Mouse (Mus musculus) gastrocnemius, adult 18-20 months (tissue): ENCODE results near the gene Arf4. TPM values are rescaled to one million over a fixed set of nuclear protein-coding genes. Genes with fewer than 3 reads are reported as not detected.
"Not testable (repeated sequence)": the region's sequence is repeated elsewhere in the genome, so short reads cannot be mapped to it uniquely, and the experiment has no call there.

Experiments
- DNase-seq: peaks from one replicate; pipeline ENCODE4 v3.0.0; 2021; ENCODE audit warnings: low spot score
- microRNA-seq: library from miRNA; unstranded; fragments of <30 nt; microRNA quantifications from one replicate; pipeline ENCODE4 v1.2.0, GENCODE M21; 2021
- total RNA-seq, 2 experiments: library from RNA; stranded (reverse); gene quantifications; 2 replicates each; pipeline ENCODE4 v1.2.3; 2021

Arf4 gene
- total RNA-seq, 2 experiments from 2014 or later, result 26.2 to 37.1 TPM

DNA sequence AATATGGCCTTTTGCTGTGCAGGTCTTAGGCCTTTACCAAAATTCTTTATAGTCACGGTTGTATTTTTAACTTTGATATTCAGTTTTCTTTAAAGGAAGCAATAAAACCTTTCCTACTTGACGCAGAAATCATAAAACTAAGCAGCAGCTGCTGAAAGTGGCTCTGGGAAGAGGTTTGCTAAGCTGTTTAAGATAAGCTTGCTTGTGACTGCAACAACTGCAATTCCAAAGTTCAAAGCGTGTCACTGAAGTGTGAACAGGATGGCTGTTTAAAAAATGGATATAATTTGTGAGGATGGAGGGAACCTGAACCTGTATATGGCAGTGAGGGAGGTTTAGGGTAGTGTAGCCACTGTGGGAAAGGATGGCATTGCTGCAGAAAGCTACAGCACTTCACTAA lies 24.1 kb downstream of the Arf4 start:
- DNase-seq, result no peak

DNA sequence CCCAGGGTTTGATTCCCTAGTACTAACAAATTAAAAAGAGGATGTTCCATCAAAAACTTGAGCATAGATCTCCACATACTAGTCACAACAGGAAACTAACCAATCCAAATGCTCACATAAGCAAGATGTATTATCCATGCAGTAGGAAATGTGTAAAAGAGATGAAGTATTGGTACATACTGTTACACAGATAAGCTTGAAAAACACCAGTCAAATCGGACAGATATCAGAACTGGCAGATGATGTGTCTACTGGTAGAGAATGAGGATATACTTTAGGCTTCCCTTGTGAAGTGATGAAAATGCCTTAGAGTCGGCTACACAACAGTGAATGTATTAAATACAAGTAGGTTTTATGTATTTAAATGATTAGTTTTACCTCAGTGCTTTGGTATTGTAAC lies 24.6 kb downstream of the Arf4 start:
- DNase-seq, result no peak

DNA sequence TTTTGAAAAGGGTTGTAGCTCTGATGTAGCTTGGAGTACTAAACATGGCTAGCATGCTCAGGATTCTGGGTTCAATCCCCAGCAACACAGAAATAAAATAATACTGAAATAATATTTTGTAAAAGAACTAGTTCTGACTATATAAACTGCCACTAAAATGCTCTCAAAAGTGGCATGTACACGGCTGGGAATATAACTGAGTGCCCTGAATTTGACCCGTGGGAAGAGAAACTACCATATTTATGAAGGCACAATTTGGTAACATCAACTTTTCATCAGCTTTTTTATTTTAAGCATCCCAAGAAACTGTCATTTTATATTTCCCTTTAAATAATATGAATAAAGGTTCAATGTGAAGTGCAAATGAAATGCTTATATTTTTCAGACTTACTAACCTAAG lies 26.0 kb downstream of the Arf4 start:
- DNase-seq, result no peak

DNA sequence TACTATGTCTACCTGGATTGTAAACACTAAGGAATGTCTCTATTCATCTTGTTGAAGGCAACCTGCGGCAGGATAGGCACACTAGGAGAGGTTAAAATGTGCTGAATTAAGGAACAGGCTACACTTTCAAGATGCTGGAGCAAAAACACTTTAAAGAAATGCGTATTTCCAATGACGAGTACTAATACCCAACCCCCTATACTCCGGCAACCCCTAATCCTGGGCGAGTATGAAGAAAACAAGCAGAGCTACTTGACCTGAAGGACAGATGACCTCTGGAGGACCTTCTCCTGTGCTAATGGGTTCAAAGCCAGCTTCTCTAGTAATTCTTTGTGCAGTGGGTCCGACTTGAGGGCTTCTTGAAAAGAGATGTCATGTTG lies 30.1 kb downstream of the Arf4 start:
- no peak for DNase-seq

DNA sequence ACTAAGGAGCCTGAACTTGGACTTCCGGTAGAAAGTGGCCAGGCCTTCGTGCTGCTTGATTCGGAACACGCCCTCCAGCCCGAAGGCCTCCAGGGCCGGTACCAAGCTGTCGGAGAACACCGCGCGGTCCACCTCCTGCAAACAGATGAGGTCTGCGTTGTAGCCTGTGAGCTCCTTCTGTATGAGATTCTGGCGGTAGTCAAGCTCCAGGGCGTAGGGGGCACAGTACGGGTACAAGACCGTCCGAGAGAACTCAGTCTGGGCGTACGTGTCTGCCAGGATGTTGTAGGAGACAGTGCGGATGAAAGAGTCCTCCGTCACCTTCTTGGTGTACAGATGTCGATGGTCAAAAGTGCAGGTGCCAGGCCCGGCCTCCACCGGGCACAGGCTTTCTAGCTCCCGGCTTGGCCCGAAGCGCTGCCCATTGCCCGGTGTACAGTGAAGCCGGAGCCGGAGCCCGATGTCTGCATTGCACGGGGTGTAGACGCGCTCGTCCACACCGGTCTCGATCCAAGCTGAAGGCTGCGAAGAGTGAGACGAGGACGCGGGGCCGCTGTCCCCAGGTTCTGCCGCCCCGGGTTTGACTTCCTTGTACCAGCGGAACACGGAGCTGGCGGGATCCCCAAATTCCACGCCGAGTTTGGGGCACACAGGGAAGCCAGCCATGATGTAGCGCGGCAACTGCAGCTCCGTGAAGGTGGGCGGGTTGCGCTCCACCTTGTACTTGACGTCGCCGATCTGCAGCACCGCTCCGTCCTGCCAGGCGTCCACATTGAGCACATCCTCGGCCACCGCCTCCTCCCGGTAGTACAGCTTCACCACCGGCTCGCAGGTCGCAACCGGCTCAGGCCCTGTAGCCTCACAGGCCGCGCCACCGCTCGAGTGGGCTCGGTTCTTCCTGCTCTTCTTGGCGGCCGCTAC lies 30.8 kb downstream of the Arf4 start:
- no peak for DNase-seq

DNA sequence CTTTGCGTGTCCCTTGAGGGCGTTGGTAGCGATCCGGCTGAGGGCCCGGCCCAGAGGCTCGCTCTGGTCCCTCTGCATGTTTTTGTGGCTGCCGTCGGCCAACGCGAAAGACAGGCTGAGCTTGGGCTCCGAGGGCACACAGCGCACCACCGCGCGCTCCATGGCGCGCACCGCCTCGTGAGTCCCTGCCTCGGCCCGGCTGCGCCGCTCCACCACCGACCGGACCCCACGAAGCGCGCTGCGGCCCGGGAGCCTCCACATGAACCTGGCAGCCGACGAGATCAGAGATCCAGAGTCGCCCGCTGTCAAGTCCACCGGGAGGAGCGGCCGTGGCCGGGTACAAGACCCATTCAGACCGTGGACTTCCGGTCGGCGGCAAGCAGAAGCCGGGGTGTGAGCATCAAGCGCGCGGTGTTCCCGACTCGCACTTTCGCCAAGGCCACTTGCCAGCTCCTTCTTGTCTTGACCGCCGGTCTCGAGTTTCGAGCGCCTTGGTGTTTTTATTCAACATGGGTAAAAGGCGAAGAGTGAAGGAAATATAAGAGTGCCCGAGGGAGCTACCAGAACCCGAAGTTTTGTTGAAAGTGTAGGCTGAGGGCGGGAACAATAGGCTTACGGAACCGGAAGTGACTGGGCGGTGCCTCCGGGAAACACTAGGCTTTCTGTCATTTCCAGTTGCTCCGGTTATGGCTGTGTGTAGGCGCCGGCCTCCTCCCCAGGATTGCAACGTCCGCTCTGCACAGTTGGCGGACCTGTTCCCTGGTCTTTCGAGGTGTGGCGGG lies 31.6 kb downstream of the Arf4 start, which contains the start of gene Pde12:
Gene Pde12, minus strand, starts transcription at position 592 of the 782 bp plus-strand sequence.
- peak; percentile 85 for DNase-seq

DNA sequence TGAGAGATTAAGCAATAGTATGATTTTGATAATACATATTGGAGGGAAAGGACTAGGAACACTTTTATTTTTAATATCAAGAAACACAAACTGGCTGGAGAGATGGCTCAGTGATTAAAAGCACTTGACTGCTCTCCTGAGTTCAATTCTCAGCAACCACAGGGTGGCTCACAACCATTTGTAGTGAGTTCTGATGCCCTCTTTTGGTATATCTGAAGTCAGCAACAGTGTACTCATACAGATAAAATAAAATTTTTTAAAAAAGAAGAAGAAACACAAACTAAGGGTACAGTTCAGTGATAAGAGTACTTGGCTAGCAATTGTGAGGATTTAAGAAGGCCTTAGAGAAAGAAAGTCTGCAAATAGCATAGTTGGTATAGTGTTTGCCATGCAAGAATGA lies 33.1 kb downstream of the Arf4 start:
- no peak for DNase-seq

DNA sequence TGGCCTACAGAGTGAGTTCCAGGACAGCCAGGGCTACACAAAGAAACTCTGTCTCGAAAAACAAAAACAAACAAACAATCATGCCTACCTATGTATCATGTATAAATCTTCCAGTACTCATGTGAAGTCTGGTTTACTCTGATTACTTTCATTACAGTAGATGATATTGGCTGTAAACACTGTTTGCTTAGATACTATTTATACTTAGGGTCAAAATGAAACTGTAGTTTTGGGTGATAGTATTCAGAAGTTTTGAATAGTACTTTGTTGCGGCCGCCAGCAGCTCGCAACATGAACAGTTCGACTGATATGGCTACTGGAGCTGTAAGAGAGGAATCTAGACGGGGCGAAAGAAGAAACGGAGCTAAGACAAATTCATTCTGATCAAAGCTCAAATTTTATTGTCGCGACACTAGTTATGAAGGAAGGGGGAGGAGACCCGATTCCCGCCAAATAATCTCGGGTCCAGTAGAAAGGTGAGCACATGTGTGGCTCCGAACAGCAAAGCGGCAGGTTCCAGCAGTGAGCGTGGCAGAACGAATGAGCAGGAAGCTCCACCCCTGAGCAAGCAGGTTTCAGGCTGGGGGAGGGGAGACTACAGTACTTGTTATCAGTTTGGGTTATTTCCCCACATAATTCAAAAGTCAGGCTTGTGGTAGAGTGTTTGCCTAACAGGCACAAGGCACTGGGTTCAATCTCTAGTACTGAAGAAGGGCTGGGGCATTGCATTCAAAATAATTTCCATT lies 34.2 kb downstream of the Arf4 start:
- DNase-seq, result not testable (repeated sequence)

DNA sequence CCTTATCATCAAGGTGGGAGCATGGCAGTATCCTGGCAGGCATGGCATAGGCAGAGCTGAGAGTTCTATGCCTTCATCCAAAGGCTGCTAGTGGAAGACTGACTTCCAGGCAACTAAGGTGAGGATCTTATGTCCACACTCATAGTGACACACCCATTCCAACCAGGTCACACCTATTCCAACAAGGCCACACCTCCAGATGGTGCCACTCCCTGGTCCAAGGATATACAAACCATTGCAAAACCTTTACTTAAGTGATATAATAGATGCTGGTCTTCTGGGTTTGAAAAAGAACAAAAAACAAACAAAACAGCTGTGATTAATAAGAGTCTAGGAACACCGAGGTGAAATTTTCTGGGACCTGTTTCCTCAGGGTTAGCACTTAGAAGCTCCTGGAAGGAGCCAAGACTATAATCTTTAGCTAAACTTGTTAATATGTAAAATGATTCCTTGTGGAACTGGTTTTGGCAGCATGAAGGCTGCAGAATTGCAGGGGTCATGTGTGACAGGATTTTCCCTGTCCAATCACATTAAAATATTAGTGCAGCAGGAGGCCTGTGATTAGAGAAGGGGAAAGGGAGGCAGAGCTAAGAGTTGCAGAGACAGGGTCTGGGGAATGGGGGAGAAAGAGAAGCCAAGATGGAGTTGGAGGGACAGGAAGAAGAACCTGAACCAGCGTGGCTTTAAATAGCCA lies 36.7 kb downstream of the Arf4 start:
- not testable (repeated sequence) for DNase-seq

DNA sequence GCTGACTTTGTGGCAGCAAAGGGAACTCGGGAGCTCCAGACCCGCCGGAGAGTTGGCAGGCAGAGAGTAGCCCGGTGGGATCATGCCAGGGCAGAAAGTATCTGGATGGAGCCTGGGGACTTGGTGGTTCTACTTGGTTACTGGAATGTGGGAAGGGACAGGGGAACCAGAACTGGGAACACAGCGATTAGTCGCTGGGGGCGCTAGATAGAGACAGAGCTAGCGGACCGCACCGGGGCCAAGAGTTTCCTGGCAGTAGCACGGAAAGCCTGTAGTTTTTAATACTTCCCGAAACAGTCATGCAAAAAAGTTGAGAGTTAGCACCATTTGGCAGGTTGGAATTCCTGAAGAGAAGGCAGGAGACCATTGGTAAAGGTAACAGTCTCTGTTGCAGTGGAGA lies 37.5 kb downstream of the Arf4 start:
- DNase-seq, result no peak

DNA sequence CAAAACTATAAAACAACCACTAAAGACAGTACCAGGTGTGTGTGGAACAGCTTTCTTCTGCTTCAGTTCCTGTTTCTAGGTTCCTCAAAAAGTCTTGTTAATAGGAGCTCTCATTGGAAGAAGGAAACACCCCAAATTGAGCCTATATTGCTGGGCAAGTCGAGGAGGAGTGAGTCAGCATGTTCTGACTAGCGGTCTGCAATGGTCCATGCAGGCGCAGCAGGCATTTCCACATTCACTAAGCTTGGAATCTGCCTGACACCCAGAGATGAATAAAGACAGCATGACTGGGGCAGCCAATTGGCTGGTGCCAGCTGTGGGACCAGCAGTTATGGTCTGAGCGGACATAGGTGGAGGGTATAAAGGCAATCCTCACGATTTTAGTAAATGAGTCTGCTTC lies 37.9 kb downstream of the Arf4 start:
- DNase-seq, result no peak

DNA sequence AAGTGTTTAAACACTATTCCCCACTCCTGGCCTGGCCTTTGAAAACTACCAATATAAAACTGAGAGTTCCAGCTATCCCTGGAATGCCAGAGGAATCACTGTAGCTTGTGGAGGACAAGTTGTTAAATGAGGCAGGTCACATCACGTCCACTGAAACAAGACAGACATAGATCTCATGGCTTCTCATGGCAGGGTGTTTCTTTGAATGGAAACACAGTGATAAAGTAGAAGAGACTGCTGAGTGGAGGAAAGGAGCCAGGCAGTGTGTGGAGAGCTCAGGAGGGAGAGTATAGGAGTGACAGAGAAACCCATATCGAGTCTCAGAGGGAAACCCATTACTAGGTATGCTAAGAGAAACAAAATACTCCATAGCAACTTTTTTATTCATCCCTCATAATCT lies 52.9 kb downstream of the Arf4 start:
- DNase-seq, result no peak

DNA sequence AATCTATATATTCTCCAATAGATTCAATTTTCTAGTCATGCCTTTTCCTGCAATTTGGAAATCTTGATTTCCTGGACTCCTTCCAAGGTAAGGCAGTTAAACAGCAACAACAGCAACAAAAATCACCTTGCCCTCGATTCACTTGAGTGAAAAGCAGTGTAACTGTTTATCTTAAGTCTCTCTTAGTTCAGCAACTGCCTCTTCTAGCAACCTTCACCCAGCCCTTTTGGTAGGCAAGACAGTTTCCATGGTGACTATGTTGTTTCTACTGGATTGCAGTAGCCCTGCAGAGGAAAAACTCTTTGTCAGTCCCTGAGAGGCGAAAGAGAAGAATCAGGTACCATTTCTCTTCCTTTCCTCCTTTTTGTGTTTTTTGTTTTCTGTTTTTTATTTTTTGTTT lies 53.5 kb downstream of the Arf4 start:
- no peak for DNase-seq

DNA sequence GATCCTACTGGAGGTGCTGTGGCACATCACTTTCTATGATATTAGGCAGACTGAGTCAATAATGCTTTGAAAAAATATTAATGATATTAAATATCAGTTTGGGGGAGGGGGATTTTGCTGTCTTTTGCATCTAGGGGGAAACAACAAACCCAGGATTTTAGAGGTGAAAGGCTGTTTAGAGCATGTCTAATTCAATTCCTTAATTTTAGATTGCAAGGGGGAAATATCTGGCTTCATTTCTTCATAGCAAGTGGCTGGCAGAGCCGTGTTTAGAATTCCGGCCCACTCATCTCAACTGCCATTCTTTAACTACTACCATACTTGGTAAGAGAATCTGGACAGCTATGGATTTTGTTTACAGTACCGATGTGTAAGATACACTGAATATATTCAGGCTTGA lies 55.1 kb downstream of the Arf4 start, which contains the start of gene Dnah12:
Gene Dnah12, plus strand, starts transcription at position 301 of the 400 bp plus-strand sequence.
- DNase-seq, result no peak

DNA sequence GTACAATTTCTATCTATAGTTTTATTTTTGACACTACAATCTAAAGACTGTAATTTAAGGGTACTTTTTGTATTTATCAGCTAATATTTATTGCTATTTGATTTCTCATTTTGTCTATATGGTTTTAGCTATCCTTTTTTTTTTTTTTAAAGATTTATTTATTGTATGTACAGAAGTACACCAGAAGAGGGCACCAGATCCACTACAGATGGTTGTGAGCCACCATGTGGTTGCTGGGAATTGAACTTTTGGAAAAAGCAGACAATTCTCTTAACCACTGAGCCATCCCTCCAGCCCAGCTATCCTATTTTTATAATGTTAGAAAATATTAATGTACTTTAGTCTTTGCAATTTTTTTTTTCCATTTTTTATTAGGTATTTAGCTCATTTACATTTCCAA lies 60.0 kb downstream of the Arf4 start:
- DNase-seq, result no peak

DNA sequence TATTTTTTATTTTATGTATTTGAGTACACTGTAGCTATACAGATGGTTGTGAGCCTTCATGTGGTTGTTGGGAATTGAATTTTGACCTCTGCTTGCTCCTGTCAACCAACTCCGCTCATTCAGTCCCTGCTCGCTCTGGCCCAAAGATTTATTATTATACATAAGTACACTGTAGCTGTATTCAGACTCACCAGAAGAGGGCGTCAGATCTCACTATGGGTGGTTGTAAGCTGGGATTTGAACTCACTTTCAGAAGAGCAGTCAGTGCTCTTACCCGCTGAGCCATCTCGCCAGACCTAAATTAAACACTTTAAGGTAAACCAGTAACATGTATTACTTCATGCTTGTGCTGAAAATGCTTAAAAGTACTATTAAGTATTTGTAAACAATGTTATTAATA lies 67.4 kb downstream of the Arf4 start:
- not testable (repeated sequence) for DNase-seq

Small RNA genes lying within 50 kb of the gene (microRNA-seq; reads per million reads assigned to microRNA genes)
- gene Mir7672, result not detected

Other genes with a start within 250 kb of the Arf4 start
- gene Slmap, start 103.1 kb upstream of the Arf4 start, total RNA-seq, result 10 to 100 TPM; 73.5 to 95.6 TPM
- gene Dennd6a, start 64.2 kb upstream of the Arf4 start, total RNA-seq, result 1 to 10 TPM; 6.7 to 7.8 TPM
- 1 to 10 TPM; 4.0 to 4.3 TPM for gene Pde12, start 31.8 kb downstream of the Arf4 start, total RNA-seq
- gene Dnah12, start 55.2 kb downstream of the Arf4 start, total RNA-seq, result under 1 TPM in 1 of 2 experiments, not detected in 1; 0.02 TPM